ENCODE assay signal across 9 mouse cellular contexts in the genomic region with DNA sequence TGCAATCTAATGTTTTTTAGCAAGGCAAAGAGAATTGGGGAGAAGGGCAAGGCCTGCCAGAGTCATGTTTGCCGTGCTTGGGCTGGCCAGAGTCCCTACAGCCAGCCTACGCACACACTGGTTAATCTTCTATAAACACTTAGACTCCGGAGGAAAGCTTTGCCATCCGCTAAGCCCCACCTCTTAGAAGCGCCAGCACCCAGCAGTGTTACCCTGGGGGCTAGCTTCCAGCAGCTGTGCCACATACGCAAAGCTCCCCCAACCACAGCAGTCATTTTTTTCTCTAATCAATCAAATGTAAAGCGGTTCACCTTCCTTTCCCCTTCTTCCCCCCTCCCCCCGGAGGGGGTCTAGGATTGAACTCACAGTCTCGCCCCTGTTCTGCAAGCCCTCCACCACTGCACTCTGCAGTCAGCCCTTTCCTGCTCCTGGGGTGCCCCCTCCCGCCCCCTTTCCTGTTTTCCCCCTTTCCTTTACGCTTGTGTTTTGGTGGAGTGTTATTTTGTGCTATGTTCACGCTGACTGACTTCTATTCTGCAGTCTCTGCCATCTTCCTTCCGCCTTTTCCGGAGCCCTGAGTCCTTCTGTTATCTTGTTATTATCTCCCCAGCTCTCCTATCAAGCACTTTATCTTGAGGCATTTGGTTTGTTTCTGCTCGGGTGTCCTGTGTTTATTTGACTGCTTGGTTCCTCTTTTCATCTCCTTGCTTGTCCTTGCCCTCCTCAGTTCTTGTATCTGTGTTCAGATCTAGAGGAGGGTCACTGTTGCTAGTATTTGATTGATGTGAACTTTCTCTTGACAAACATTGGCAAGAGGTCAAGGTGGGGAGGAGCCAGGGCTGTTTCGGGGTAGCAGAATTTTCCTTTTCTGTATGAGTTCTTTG. TPM values are rescaled to one million over a fixed set of nuclear protein-coding genes. Genes with fewer than 3 reads are reported as not detected.
DNase-seq lines count a peak whose midpoint lies in the region; ATAC-seq lines count a peak whose summit lies in the region.
"Had no signal": no experiment of that assay in that cellular context is flagged by ENCODE, and none has a peak within 500 bp of the region (broad histone marks: within the 10 kb centered on the region; RNA-seq: fewer than 3 reads in every experiment).

No protein-coding gene starts in this region.

- peak overlapping the region; percentile 27 to 59; a peak in 1 of 4 replicates for H3K27ac ChIP-seq in heart, embryonic 14.5 days (replicated peaks in 1 of 2; ENCODE audit: control insufficient read depth in 1 of 2, insufficient read depth in 1 of 2, low read depth in 2 of 2, low read length in 2 of 2)
- peak overlapping the region; percentile 30; the same call in 1 of the 2 replicates for H3K27ac ChIP-seq in hindbrain, embryonic 13.5 days
- H3K27ac ChIP-seq in liver, embryonic 13.5 days = peak overlapping the region; percentile 68
- peak overlapping the region; percentile 10; the same call in 1 of the 2 replicates for H3K27ac ChIP-seq in neural tube, embryonic 15.5 days (replicated peaks)

- WGBS in heart, embryonic 14.5 days = 11% methylated on average over 16 of the region's 16 CpGs
- 14% methylated on average over 16 of the region's 16 CpGs for WGBS in hindbrain, embryonic 13.5 days
- WGBS in liver, embryonic 13.5 days (ENCODE audit: insufficient replicate concordance) = 2% methylated on average over 16 of the region's 16 CpGs
- 28% methylated on average over 16 of the region's 16 CpGs for WGBS in neural tube, embryonic 15.5 days

- intact Hi-C loops in heart, postnatal 14 days (cut with DNase I) = no loop called here
- intact Hi-C loops in left cerebral cortex, postnatal 36 days (cut with DNase I) = no loop called here

- peaks cover 26 to 37% of the 10 kb centered on the region in 2 experiments for H3K4me1 ChIP-seq in heart, embryonic 14.5 days (ENCODE audit: control insufficient read depth in 2 of 2, insufficient read depth in 2 of 2, low read length in 2 of 2)
- peaks cover 15% of the 10 kb centered on the region for H3K4me1 ChIP-seq in hindbrain, embryonic 13.5 days (replicated peaks)
- peaks cover 29% of the 10 kb centered on the region for H3K4me1 ChIP-seq in liver, embryonic 13.5 days (replicated peaks)
- peaks cover 14% of the 10 kb centered on the region for H3K4me1 ChIP-seq in neural tube, embryonic 15.5 days

- H3K4me3 ChIP-seq in heart, embryonic 14.5 days (ENCODE audit: control insufficient read depth in 1 of 2, insufficient read depth in 1 of 2, low read depth in 1 of 2, low read length in 2 of 2) = peak overlapping the region; percentile 11 to 15; a peak in 3 of 4 replicates
- H3K4me3 ChIP-seq in hindbrain, embryonic 13.5 days = no peak overlapping the region
- H3K4me3 ChIP-seq in liver, embryonic 13.5 days (replicated peaks) = 0 out of 2 replicates have a peak overlapping the region, but pooled peaks have one; percentile 19
- no peak overlapping the region for H3K4me3 ChIP-seq in neural tube, embryonic 15.5 days (replicated peaks)

- no peaks in the 10 kb centered on the region for H3K27me3 ChIP-seq in heart, embryonic 14.5 days (ENCODE audit: control insufficient read depth, insufficient read depth, low read length)
- no peaks in the 10 kb centered on the region for H3K27me3 ChIP-seq in hindbrain, embryonic 13.5 days
- H3K27me3 ChIP-seq in liver, embryonic 13.5 days = peaks cover 6% of the 10 kb centered on the region; the same call in 1 of the 2 replicates
- no peaks in the 10 kb centered on the region for H3K27me3 ChIP-seq in neural tube, embryonic 15.5 days (replicated peaks)
- H3K27me3 ChIP-seq: Patski had no signal

- H3K36me3 ChIP-seq in heart, embryonic 14.5 days (ENCODE audit: control insufficient read depth, insufficient read depth, low read length) = no peaks in the 10 kb centered on the region
- no peaks in the 10 kb centered on the region for H3K36me3 ChIP-seq in hindbrain, embryonic 13.5 days
- no peaks in the 10 kb centered on the region for H3K36me3 ChIP-seq in liver, embryonic 13.5 days
- H3K36me3 ChIP-seq in neural tube, embryonic 15.5 days = no peaks in the 10 kb centered on the region

- H3K9ac ChIP-seq in heart, embryonic 14.5 days (ENCODE audit: low read length) = peak overlapping the region; percentile 65
- no peak overlapping the region for H3K9ac ChIP-seq in hindbrain, embryonic 13.5 days
- peak overlapping the region; percentile 43 for H3K9ac ChIP-seq in liver, embryonic 13.5 days
- H3K9ac ChIP-seq in neural tube, embryonic 15.5 days (replicated peaks) = no peak overlapping the region

- DNase-seq in heart, postnatal 14 days = no peak
- DNase-seq in adrenal gland, postnatal 10 days = peak; percentile 77
- DNase-seq in liver, embryonic 13.5 days = no peak
- DNase-seq in cerebellum, postnatal 36 days = no peak
- DNase-seq in left cerebral cortex, postnatal 36 days (ENCODE audit: low spot score in 2 of 2) = no peak

- no peak for ATAC-seq in heart, embryonic 14.5 days (ENCODE audit: insufficient number of reproducible peaks, insufficient read depth, low FRiP score, low read depth)
- no peak for ATAC-seq in hindbrain, embryonic 13.5 days (ENCODE audit: low FRiP score)
- ATAC-seq in liver, embryonic 13.5 days (ENCODE audit: low read depth) = 0 out of 2 replicates have a peak, but pooled peaks have one; percentile 58
- no peak for ATAC-seq in neural tube, embryonic 15.5 days (ENCODE audit: low FRiP score)
- ATAC-seq: Patski had no signal

- peak overlapping the region; percentile 61 for H3K4me2 ChIP-seq in heart, embryonic 14.5 days (ENCODE audit: low read length)
- H3K4me2 ChIP-seq in hindbrain, embryonic 13.5 days = 0 out of 2 replicates have a peak overlapping the region, but pooled peaks have one; percentile 8
- peak overlapping the region; percentile 57 for H3K4me2 ChIP-seq in liver, embryonic 13.5 days
- H3K4me2 ChIP-seq in neural tube, embryonic 15.5 days = peak overlapping the region; percentile 28

- no peaks in the 10 kb centered on the region for H3K9me3 ChIP-seq in heart, embryonic 14.5 days (ENCODE audit: control insufficient read depth, low read length)
- no peaks in the 10 kb centered on the region for H3K9me3 ChIP-seq in hindbrain, embryonic 13.5 days
- H3K9me3 ChIP-seq in liver, embryonic 13.5 days (replicated peaks) = no peaks in the 10 kb centered on the region
- no peaks in the 10 kb centered on the region for H3K9me3 ChIP-seq in neural tube, embryonic 15.5 days (replicated peaks)

RNA-seq across cellular contexts. Expression of gene Spocd1, which starts 15.0 kb away (rescaled TPM):
- polyA plus RNA-seq in heart, embryonic 14.5 days (2014; fragmentation: Nextera tagmentation; extraction: Ambion mirVana) = 0.24 and 0.47 TPM in 2 replicates
- total RNA-seq in heart, postnatal 14 days (2021) = not detected
- total RNA-seq in adrenal gland, postnatal 10 days (2021) = under 1 TPM; 0.15 to 0.30 TPM
- not detected in 2 replicates for polyA plus RNA-seq in hindbrain, embryonic 13.5 days (2015; fragmentation: Nextera tagmentation; extraction: Ambion mirVana)
- polyA plus RNA-seq in liver, embryonic 13.5 days (2015; fragmentation: Nextera tagmentation; extraction: Ambion mirVana) = not detected in 2 replicates
- 0.06 TPM in 1 of 2 replicates, not detected in the other for polyA plus RNA-seq in neural tube, embryonic 15.5 days (2015; fragmentation: Nextera tagmentation; extraction: Ambion mirVana)
- under 1 TPM; 0.22 to 0.48 TPM for total RNA-seq in left cerebral cortex, postnatal 36 days (2021)

Comparison
In these comparisons a context has a peak if more than half of its experiments do, and no peak if none do; other contexts are left out.
1. H3K27ac ChIP-seq: peak in every context shown above with its lines; median percentile 68 in liver, embryonic 13.5 days; 43 in heart, embryonic 14.5 days; 30 in hindbrain, embryonic 13.5 days; 10 in neural tube, embryonic 15.5 days.
2. H3K4me2 ChIP-seq: peak in every context shown above with its lines; median percentile 61 in heart, embryonic 14.5 days; 57 in liver, embryonic 13.5 days; 28 in neural tube, embryonic 15.5 days; 8 in hindbrain, embryonic 13.5 days.
3. H3K4me3 ChIP-seq: peak in heart, embryonic 14.5 days (2 of 2) and liver, embryonic 13.5 days (single experiment); none in hindbrain, embryonic 13.5 days (single experiment) and neural tube, embryonic 15.5 days (single experiment).
4. H3K9ac ChIP-seq: peak in heart, embryonic 14.5 days (single experiment) and liver, embryonic 13.5 days (single experiment); none in hindbrain, embryonic 13.5 days (single experiment) and neural tube, embryonic 15.5 days (single experiment).